Mouse (Mus musculus): ENCODE measurements around the gene Tcea3.

The Tcea3 gene

DNA sequence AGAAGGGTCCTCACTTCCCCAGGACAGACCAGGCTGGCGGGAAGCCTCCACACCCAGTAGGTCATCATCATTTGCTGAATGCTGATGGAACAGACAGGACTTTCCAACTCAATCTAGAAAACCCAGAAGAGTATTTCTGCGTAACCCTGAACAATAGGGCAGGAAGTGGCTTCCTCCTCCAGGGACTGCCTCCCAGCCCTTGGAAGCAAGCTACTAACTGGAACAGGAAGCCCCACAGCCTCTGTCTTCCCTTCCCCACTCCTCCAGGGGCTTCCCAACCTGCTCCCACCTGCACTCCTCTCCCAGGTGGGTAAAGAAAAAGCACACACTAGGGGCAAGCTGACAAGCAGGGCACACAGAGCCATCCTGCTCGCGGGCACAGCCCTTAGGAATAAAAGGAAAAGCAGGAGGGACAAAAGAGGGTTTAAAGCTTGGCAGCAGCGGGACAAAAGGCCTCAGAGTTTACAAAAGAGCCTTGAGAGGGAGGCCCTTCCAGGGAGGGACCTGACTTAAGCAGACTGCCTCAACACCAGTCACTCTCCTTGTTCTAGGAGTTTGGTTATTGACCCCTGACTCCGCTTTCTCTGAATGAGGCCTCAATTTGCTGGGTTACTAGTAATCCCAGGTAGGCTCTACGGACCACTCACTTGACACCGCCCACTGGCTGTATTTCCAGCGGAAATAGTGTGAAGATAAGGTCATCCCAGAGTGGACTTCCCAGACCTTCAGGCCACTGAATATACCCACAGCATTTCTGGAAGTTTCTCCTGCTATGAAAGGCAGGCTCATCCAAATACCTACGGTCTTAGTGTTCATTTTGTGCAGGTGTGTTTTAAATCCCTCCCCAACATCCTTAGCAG is 35.3 kb downstream of the Tcea3 start:
- DNase-seq = no peak

DNA sequence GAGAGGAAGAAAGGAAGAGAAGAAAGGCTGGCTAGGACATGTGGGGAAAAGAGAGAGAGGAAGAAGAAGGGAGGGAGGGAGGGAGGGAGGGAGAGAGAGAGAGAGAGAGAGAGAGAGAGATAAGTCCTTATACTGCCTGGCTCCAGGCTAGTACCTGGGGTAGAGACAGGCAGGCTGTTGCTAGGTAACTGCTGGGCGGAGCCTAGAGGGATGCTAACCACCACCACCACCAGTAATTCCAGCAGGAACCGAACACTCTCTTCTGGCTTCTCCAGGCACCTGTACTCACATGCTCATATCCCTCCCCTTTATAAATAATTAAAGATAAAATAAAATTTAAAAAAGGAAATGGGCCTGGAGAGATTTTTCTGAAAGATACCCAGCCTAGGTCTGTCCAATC is 36.3 kb downstream of the Tcea3 start:
- DNase-seq = no peak

GRCm38 (mm10) chr4:136284455-136284854 is 36.9 kb downstream of the Tcea3 start, which contains the start of gene Zfp46:
Zfp46 (plus strand) TSS chr4:136284683.
- DNase-seq = peak; percentile 60 to 64

DNA sequence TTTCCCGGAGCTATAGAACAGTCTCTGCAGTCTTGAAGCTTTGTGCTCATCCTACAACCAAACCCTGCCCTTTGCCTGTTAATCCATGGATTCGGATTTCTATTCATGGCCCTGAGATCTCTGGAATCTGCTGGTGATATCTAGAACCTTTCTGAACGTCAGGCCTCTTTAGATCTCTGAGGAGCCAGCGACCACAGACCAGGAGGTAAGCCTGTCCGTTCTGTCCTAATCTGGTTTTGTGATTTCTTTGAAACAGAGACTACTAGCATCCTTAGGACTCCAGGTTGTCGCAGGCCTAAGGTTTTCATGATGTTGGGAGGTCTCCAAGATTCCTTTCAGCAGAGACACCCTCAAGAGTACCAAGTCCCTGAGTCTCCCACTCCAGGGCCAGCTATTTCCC is 37.4 kb downstream of the Tcea3 start:
- DNase-seq = no peak

GRCm38 (mm10) chr4:136285348-136285810 is 37.9 kb downstream of the Tcea3 start:
- peak; percentile 96 to 97 for DNase-seq

GRCm38 (mm10) chr4:136285811-136286371 is 38.4 kb downstream of the Tcea3 start:
- DNase-seq = peak; percentile 98

DNA sequence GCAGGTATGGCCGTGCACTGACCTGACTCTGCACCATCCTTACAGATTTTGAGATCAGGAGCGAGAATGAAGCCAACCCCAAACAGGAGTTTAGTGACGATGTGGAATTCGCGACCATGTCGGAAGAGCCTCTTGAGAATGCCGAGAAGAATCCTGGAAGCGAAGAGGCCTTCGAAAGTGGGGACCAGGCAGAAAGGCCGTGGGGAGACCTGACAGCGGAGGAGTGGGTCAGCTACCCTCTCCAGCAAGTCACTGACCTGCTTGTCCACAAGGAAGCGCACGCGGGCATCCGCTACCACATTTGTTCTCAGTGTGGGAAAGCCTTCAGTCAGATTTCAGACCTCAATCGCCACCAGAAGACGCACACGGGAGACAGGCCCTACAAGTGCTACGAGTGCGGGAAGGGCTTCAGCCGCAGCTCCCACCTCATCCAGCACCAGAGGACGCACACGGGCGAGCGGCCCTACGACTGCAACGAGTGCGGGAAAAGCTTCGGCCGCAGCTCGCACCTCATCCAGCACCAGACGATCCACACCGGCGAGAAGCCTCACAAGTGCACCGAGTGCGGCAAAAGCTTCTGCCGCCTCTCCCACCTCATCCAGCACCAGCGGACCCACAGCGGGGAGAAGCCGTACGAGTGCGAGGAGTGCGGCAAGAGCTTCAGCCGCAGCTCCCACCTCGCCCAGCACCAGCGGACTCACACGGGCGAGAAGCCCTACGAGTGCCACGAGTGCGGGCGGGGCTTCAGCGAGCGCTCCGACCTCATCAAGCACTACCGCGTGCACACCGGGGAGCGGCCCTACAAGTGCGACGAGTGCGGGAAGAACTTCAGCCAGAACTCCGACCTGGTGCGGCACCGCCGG is 42.6 kb downstream of the Tcea3 start:
- no peak for DNase-seq

DNA sequence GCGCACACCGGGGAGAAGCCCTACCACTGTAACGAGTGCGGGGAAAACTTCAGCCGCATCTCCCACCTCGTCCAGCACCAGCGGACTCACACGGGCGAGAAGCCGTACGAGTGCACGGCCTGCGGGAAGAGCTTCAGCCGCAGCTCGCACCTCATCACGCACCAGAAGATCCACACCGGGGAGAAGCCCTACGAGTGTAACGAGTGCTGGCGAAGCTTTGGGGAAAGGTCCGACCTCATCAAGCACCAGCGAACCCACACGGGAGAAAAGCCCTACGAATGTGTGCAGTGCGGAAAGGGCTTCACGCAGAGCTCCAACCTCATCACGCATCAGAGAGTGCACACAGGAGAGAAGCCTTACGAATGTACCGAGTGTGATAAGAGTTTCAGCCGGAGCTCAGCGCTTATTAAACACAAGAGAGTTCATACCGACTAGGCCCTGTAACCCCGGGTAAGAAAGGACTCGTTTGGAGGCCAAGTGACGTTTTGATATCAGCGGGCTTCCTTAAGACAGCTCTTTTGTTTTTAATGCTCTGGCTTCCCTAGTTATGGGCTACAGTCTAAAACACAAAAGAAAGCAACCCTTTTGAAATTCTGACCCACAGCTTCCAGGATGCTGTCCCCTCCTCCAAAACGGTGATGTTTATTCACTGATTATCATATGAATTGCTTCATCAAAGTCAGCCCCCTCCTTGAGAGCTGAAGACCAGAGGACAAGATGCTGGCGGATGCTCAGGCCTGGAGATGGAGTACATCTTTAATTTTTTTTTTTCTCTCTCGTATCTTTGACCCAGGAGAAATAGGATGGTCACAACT is 43.5 kb downstream of the Tcea3 start:
- DNase-seq = no peak

DNA sequence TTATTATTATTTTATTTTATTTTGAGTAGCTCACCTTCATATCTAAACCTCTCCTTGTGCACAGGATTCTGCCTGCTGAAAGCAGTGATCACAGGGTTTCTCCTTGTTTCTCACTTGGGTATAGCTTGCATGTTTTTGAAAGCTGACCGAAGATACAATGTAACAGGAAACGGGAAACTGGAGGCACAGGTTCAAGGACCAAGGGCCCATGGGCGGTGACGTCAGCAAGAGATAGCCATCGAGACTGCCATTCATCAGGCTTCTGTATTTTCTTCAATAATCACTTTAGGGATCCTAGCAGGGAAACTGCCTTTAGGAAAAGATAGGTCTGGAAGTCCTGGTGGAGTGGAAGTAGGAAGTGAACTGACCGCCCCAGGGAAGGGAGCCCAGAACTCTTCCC is 44.2 kb downstream of the Tcea3 start:
- no peak for DNase-seq

DNA sequence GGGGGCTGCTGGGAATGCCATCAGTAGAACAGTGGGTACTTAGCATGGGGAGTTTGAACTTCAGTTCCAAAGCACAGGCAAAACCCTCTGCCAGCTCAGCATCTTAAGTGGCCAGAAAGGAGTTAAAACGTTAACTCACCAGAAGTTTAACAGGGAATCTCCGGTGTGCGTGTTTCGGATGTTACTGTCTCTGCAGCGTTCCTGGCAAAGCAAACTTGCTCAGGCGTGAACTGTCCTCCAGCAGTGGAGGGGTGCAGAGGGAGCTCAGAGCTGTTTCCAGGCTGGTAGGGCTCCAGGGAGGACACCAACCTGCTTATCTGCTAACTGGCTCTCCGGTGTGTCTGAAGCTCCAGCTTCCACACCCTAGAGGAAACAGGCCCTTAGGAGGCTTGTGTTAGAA is 48.4 kb downstream of the Tcea3 start:
- DNase-seq = peak; percentile 77 to 79

DNA sequence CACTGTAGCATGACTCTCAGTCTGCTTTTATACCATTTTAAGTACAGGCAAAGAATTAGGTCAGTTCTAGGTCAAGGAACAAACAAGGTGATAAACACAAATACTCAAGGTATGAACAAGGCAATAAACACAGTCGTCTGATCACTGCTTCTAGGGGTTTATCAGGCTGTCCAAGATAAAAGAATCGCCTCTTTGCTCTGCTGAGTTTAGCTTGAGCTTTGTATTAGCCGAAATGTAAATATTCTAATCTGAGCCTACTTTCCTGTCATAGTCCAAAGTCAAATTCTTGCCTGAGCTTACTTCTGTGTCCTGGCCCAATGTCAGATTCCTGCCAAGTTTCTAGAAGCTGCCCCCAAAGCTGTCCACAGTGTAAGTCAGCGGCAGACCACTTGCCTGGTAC is 54.9 kb downstream of the Tcea3 start:
- no peak for DNase-seq

GRCm38 (mm10) chr4:136304181-136304580 is 56.7 kb downstream of the Tcea3 start:
- DNase-seq = no peak

GRCm38 (mm10) chr4:136308355-136308754 is 60.8 kb downstream of the Tcea3 start:
- no peak for DNase-seq

GRCm38 (mm10) chr4:136309780-136310179 is 62.3 kb downstream of the Tcea3 start:
- DNase-seq = peak; percentile 59 to 66

DNA sequence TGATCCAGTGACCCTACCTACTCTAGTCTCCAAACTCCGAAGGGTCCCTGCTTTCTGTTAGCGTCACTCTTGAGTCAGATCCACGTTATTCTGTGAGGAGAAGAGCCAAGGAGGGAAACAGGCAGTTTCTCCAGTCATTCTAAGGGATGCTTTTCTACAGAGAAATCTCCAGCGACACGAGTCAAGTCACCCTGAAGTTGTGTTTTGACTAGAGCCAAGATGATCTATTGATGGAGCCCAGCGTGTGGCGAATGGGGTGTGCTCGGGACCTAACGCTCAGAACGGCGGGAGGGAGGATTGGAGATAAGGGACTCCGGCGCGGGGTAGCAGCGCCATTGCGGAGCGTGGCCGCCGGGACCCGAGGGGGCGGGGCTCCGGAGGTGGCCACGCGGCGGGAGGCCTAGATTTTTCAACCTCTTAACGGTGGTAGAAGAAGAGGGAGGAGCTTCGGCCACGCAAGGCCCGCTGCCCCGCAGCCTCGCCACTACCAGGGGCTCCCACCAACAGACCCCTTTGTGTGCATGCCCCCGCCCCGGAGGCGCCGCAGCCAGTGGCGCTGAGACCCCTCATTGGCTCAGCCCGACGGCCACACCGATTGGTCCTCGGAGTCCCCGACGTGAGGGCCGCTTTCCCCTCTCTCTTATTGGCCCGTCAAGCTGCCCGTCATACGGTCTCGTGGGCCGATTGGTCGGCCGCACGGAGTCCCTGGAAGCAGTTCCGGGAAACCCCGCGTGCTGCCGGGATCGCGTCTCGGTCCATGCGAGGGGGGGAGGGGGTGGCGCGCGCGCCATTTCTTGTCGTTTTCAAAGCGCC is 62.9 kb downstream of the Tcea3 start, which contains the start of gene Hnrnpr:
Gene Hnrnpr (plus strand): TSS at position 714 of the 813 bp plus-strand sequence.
- DNase-seq = peak; percentile 98

- peak; percentile 54 to 57 for DNase-seq
Observed at GRCm38 (mm10) chr4:136311042-136311999, 63.8 kb downstream of the Tcea3 start.

- DNase-seq = no peak
Observed at GRCm38 (mm10) chr4:136312616-136313015, 65.1 kb downstream of the Tcea3 start.

- DNase-seq = no peak
Observed at GRCm38 (mm10) chr4:136317667-136318066, 70.1 kb downstream of the Tcea3 start.

DNA sequence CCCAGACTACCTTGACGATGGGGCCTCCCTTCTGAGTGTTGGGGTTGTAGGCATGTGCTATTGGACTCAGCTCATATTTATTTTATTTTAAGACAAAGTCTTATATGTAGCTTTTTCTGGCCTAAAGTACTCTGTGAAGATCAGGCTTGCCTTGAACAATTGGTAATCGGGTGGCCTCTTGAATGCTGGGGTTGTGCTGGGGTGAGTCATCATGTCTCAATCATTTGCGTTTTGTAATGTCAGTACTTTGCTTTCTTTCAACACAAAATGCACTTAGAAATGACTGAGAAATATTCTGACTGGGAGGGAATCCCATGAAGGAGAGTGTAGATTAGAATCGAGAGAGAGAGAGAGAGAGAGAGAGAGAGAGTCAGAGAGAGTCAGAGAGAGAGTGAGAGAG is 72.5 kb downstream of the Tcea3 start:
- no peak for DNase-seq

DNA sequence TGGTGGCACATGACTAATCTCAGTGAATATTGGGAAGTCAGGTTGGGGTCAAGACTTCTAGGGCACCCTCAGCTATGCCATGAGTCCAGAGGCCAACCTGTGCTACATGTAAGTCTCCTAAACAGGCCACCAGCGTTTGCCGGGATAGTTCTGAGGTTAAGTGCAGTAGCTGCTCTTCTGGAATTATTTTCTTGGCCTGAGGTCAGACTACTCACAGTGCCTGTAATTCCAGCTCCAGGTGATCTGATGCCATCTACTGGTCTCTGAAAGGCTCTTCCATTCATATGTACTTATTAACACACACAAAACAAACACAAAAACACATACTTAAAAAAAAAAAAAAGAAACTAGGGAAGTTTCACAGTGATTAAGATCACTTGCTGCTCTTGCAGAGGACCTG is 76.7 kb downstream of the Tcea3 start:
- peak; percentile 33 to 39 for DNase-seq
